Comparison of ENCODE assay signal across 26 mouse cellular contexts in genomic region chr10:128990129-128990850, GRCm38 (mm10). TPM values are rescaled to one million over a fixed set of nuclear protein-coding genes. Genes with fewer than 3 reads are reported as not detected.
DNase-seq lines count a peak whose midpoint lies in the region; ATAC-seq lines count a peak whose summit lies in the region.
"Not testable (repeated sequence)": the region's sequence is repeated elsewhere in the genome, so short reads cannot be mapped to it uniquely, and the experiment has no call there.
"Had no signal": no experiment of that assay in that cellular context is flagged by ENCODE, and none has a peak within 500 bp of the region (broad histone marks: within the 10 kb centered on the region; RNA-seq: fewer than 3 reads in every experiment).

No protein-coding gene starts in this region.

- peak; percentile 29 for ATAC-seq in CD4-positive, CD25-positive, alpha-beta regulatory T cell, adult 4 months
- 0 out of 2 replicates have a peak, but pooled peaks have one; percentile 58 for ATAC-seq in cerebellum, adult (ENCODE audit: insufficient number of reproducible peaks, low FRiP score, low TSS enrichment)
- ATAC-seq in frontal cortex, adult (ENCODE audit: low TSS enrichment) = 0 out of 2 replicates have a peak, but pooled peaks have one; percentile 59
- peak; percentile 79 to 85 for ATAC-seq in hematopoietic stem cell, adult 5-6 weeks (replicated peaks in 1 of 2; ENCODE audit: insufficient read depth in 1 of 2, low FRiP score in 2 of 2, low TSS enrichment in 1 of 2, low read depth in 1 of 2, poor library complexity in 2 of 2, severe bottlenecking in 2 of 2)
- ATAC-seq in intestine, embryonic 15.5 days = 0 out of 2 replicates have a peak, but pooled peaks have one; percentile 47
- ATAC-seq in megakaryocyte-erythroid progenitor cell, adult 5-6 weeks (replicated peaks; ENCODE audit: low FRiP score, low TSS enrichment, poor library complexity, severe bottlenecking) = peak; percentile 95
- ATAC-seq in neural tube, embryonic 11.5 days (ENCODE audit: insufficient read depth, low FRiP score, low TSS enrichment) = peak; percentile 20; the same call in 1 of the 2 replicates

- H3K4me2 ChIP-seq in intestine, embryonic 15.5 days (replicated peaks); neural tube, embryonic 11.5 days (ENCODE audit: low read depth): not testable (repeated sequence)

- H3K27me3 ChIP-seq in intestine, embryonic 15.5 days (replicated peaks); neural tube, embryonic 11.5 days (ENCODE audit: control insufficient read depth, insufficient read depth, low read length): not testable (repeated sequence)

- H3K4me3 ChIP-seq in intestine, embryonic 15.5 days (replicated peaks); neural tube, embryonic 11.5 days (ENCODE audit: low read depth, low read length): not testable (repeated sequence)

- 67% methylated on average over 7 of the region's 10 CpGs for WGBS in intestine, embryonic 15.5 days
- 68% methylated on average over 7 of the region's 10 CpGs for WGBS in neural tube, embryonic 11.5 days

- DNase-seq in neural tube, embryonic 11.5 days (ENCODE audit: low spot score) = not testable (repeated sequence)
- peak; percentile 17 for DNase-seq in thymus, postnatal 14 days

- H3K36me3 ChIP-seq in intestine, embryonic 15.5 days; neural tube, embryonic 11.5 days (ENCODE audit: control insufficient read depth, insufficient read depth, low read length): not testable (repeated sequence)

- H3K4me1 ChIP-seq in intestine, embryonic 15.5 days (replicated peaks); neural tube, embryonic 11.5 days (ENCODE audit: control insufficient read depth, insufficient read depth, low read length): not testable (repeated sequence)

- H3K9ac ChIP-seq in intestine, embryonic 15.5 days; neural tube, embryonic 11.5 days (ENCODE audit: low read length): not testable (repeated sequence)

- H3K27ac ChIP-seq in intestine, embryonic 15.5 days; neural tube, embryonic 11.5 days (ENCODE audit: low read depth, low read length): not testable (repeated sequence)

- not testable (repeated sequence) for H3K9me3 ChIP-seq in intestine, embryonic 15.5 days; neural tube, embryonic 11.5 days (ENCODE audit: control insufficient read depth, low read length)

RNA-seq across cellular contexts. Expression of gene Olfr9, which starts 1.1 kb away (rescaled TPM):
- not detected for polyA plus RNA-seq in CD4-positive, CD25-positive, alpha-beta regulatory T cell, adult 4 months (2017; shearing (Covaris generic))
- not detected in 2 replicates for total RNA-seq in hematopoietic stem cell, adult 5-6 weeks (2017)
- not detected in 2 replicates for polyA plus RNA-seq in intestine, embryonic 15.5 days (2015; fragmentation: Nextera tagmentation; extraction: Ambion mirVana)
- not detected in 2 replicates for total RNA-seq in megakaryocyte-erythroid progenitor cell, adult 5-6 weeks (2014; fragmentation: Nextera tagmentation)
- total RNA-seq in megakaryocyte-erythroid progenitor cell, adult 5-6 weeks (2017) = not detected in 2 replicates
- not detected in 2 replicates for polyA plus RNA-seq in neural tube, embryonic 11.5 days (2014; fragmentation: Nextera tagmentation; extraction: Ambion mirVana)
- total RNA-seq: adrenal gland, postnatal 14 days; CH12.LX; forebrain, postnatal 0 days; gastrocnemius, postnatal 25 days; heart, adult 8-10 months; layer of hippocampus, adult 2 months; layer of hippocampus, postnatal 25 days; MEL had no signal
- polyA plus RNA-seq: forebrain, postnatal 0 days; heart, postnatal 0 days; hindbrain, embryonic 10.5 days; intestine, embryonic 14.5 days; limb, embryonic 10.5 days; liver, embryonic 15.5 days; lung, embryonic 16.5 days; midbrain, embryonic 14.5 days; neural tube, embryonic 14.5 days; stomach, embryonic 15.5 days; thymus, postnatal 0 days had no signal

RNA-seq across cellular contexts. Expression of gene Olfr763, which starts 20.3 kb away (rescaled TPM):
- not detected for polyA plus RNA-seq in CD4-positive, CD25-positive, alpha-beta regulatory T cell, adult 4 months (2017; shearing (Covaris generic))
- not detected in 2 replicates for total RNA-seq in hematopoietic stem cell, adult 5-6 weeks (2017)
- polyA plus RNA-seq in intestine, embryonic 15.5 days (2015; fragmentation: Nextera tagmentation; extraction: Ambion mirVana) = not detected in 2 replicates
- not detected in 2 replicates for total RNA-seq in megakaryocyte-erythroid progenitor cell, adult 5-6 weeks (2014; fragmentation: Nextera tagmentation)
- total RNA-seq in megakaryocyte-erythroid progenitor cell, adult 5-6 weeks (2017) = not detected in 2 replicates
- not detected in 2 replicates for polyA plus RNA-seq in neural tube, embryonic 11.5 days (2014; fragmentation: Nextera tagmentation; extraction: Ambion mirVana)
- total RNA-seq: adrenal gland, postnatal 14 days; CH12.LX; forebrain, postnatal 0 days; gastrocnemius, postnatal 25 days; heart, adult 8-10 months; layer of hippocampus, adult 2 months; layer of hippocampus, postnatal 25 days; MEL had no signal
- polyA plus RNA-seq: forebrain, postnatal 0 days; heart, postnatal 0 days; hindbrain, embryonic 10.5 days; intestine, embryonic 14.5 days; limb, embryonic 10.5 days; liver, embryonic 15.5 days; lung, embryonic 16.5 days; midbrain, embryonic 14.5 days; neural tube, embryonic 14.5 days; stomach, embryonic 15.5 days; thymus, postnatal 0 days had no signal

RNA-seq across cellular contexts. Expression of gene Mettl7b, which starts 29.5 kb away (rescaled TPM):
- not detected for polyA plus RNA-seq in CD4-positive, CD25-positive, alpha-beta regulatory T cell, adult 4 months (2017; shearing (Covaris generic))
- total RNA-seq in hematopoietic stem cell, adult 5-6 weeks (2017) = not detected in 2 replicates
- polyA plus RNA-seq in intestine, embryonic 15.5 days (2015; fragmentation: Nextera tagmentation; extraction: Ambion mirVana) = 12.0 and 12.3 TPM in 2 replicates
- total RNA-seq in megakaryocyte-erythroid progenitor cell, adult 5-6 weeks (2014; fragmentation: Nextera tagmentation) = not detected in 2 replicates
- not detected in 2 replicates for total RNA-seq in megakaryocyte-erythroid progenitor cell, adult 5-6 weeks (2017)
- not detected in 2 replicates for polyA plus RNA-seq in neural tube, embryonic 11.5 days (2014; fragmentation: Nextera tagmentation; extraction: Ambion mirVana)
- total RNA-seq: CH12.LX; forebrain, postnatal 0 days; heart, adult 8-10 months; layer of hippocampus, adult 2 months; layer of hippocampus, postnatal 25 days; MEL had no signal
- polyA plus RNA-seq: forebrain, postnatal 0 days; heart, postnatal 0 days; hindbrain, embryonic 10.5 days; limb, embryonic 10.5 days; liver, embryonic 15.5 days; midbrain, embryonic 14.5 days; neural tube, embryonic 14.5 days had no signal

RNA-seq across cellular contexts. Expression of gene Olfr764-ps1, which starts 49.4 kb away (rescaled TPM):
- polyA plus RNA-seq in CD4-positive, CD25-positive, alpha-beta regulatory T cell, adult 4 months (2017; shearing (Covaris generic)) = not detected
- total RNA-seq in hematopoietic stem cell, adult 5-6 weeks (2017) = not detected in 2 replicates
- polyA plus RNA-seq in intestine, embryonic 15.5 days (2015; fragmentation: Nextera tagmentation; extraction: Ambion mirVana) = not detected in 2 replicates
- not detected in 2 replicates for total RNA-seq in megakaryocyte-erythroid progenitor cell, adult 5-6 weeks (2014; fragmentation: Nextera tagmentation)
- not detected in 2 replicates for total RNA-seq in megakaryocyte-erythroid progenitor cell, adult 5-6 weeks (2017)
- polyA plus RNA-seq in neural tube, embryonic 11.5 days (2014; fragmentation: Nextera tagmentation; extraction: Ambion mirVana) = not detected in 2 replicates
- total RNA-seq: adrenal gland, postnatal 14 days; CH12.LX; forebrain, postnatal 0 days; gastrocnemius, postnatal 25 days; heart, adult 8-10 months; layer of hippocampus, adult 2 months; layer of hippocampus, postnatal 25 days; MEL had no signal
- polyA plus RNA-seq: forebrain, postnatal 0 days; heart, postnatal 0 days; hindbrain, embryonic 10.5 days; intestine, embryonic 14.5 days; limb, embryonic 10.5 days; liver, embryonic 15.5 days; lung, embryonic 16.5 days; midbrain, embryonic 14.5 days; neural tube, embryonic 14.5 days; stomach, embryonic 15.5 days; thymus, postnatal 0 days had no signal

RNA-seq across cellular contexts. Expression of gene Itga7, which starts 56.7 kb away (rescaled TPM):
- polyA plus RNA-seq in CD4-positive, CD25-positive, alpha-beta regulatory T cell, adult 4 months (2017; shearing (Covaris generic)) = 1 to 10 TPM; 2.9 to 3.1 TPM
- not detected in 2 replicates for total RNA-seq in hematopoietic stem cell, adult 5-6 weeks (2017)
- 2.9 and 3.8 TPM in 2 replicates for polyA plus RNA-seq in intestine, embryonic 15.5 days (2015; fragmentation: Nextera tagmentation; extraction: Ambion mirVana)
- not detected in 2 replicates for total RNA-seq in megakaryocyte-erythroid progenitor cell, adult 5-6 weeks (2014; fragmentation: Nextera tagmentation)
- 0.04 and 0.19 TPM in 2 replicates for total RNA-seq in megakaryocyte-erythroid progenitor cell, adult 5-6 weeks (2017)
- 4.2 and 4.5 TPM in 2 replicates for polyA plus RNA-seq in neural tube, embryonic 11.5 days (2014; fragmentation: Nextera tagmentation; extraction: Ambion mirVana)

Comparison
In these comparisons a context has a peak if more than half of its experiments do, and no peak if none do; other contexts are left out.
1. ATAC-seq: peak in every context shown above with its lines; median percentile 95 in megakaryocyte-erythroid progenitor cell, adult 5-6 weeks; 82 in hematopoietic stem cell, adult 5-6 weeks; 59 in frontal cortex, adult; 58 in cerebellum, adult; 47 in intestine, embryonic 15.5 days; 29 in CD4-positive, CD25-positive, alpha-beta regulatory T cell, adult 4 months; 20 in neural tube, embryonic 11.5 days.
2. RNA of gene Mettl7b, which starts 29.5 kb away (polyA plus RNA-seq): 12.0 to 12.3 TPM in intestine, embryonic 15.5 days; not detected in CD4-positive, CD25-positive, alpha-beta regulatory T cell, adult 4 months and not detected in neural tube, embryonic 11.5 days; every median in the first group is over 10 times any median in the second.